Mouse (Mus musculus) macrophage (primary cell): ENCODE data around the gene Slc8a2. TPM values are rescaled to one million over a fixed set of nuclear protein-coding genes. Genes with fewer than 3 reads are reported as not detected.

Experiments used
- H3K27ac ChIP-seq: fragments of 350-480 bp; formaldehyde crosslinking; 2 replicates; pipeline ENCODE4 v1.9.0; 2021
- H3K36me3 ChIP-seq: fragments of 350-480 bp; formaldehyde crosslinking; 2 replicates; pipeline ENCODE4 v1.9.0; 2021; ENCODE audit errors: inconsistent target
- H3K4me3 ChIP-seq: fragments of 350-480 bp; formaldehyde crosslinking; 2 replicates; pipeline ENCODE4 v1.9.0; 2021; ENCODE audit errors: inconsistent target
- H3K79me2 ChIP-seq: fragments of 350-480 bp; formaldehyde crosslinking; 2 replicates; pipeline ENCODE4 v1.9.0; 2021; ENCODE audit errors: inconsistent target
- WGBS: methylation state at CpG from one replicate; pipeline ENCODE4 v1.1.7; 2026; ENCODE audit warnings: inconsistent platforms; ENCODE audit not compliant: missing documents; 5-methylcytosine and 5-hydroxymethylcytosine counted together
- polyA plus RNA-seq: library from polyadenylated mRNA; stranded (reverse); fragments of 250-400 nt; gene quantifications from 3 replicates; pipeline ENCODE4 v1.2.4, GENCODE M21; 2018; ENCODE audit warnings: inconsistent platforms

Slc8a2 gene
- polyA plus RNA-seq, 1 experiment from 2014 or later, result not detected

DNA sequence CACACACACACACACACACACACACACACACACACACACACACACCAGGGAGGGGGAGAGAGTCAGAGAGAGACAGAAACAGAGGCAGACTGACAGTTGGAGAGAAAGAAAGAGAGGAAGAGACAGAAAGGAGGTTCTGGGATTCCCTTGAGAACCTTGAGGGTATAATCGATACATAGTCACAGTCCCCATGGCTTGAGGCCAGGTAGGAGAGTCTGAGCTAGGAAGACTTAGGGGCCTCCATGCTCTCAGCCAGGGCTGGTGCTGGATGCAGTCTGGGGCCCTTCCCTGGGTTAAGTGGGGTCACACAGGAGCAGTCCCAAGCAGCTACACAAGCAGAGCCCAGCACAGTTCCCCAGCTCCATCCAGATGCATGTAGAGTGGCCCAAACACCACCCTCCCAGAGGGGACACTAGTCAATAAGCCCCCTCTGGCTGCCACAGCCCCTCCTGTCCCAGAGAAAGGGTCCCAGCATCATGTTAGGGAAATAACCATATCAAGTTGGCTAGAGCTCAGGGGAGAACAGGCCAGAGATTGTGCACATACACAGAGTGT is 43.0 kb downstream of the Slc8a2 start:
- 62% methylated on average over 1 of the region's 1 CpGs for WGBS
- Histone ChIP-seq H3K36me3 (no peaks in the 10 kb centered on the region), H3K27ac (no peak overlapping the region), H3K4me3 (no peak overlapping the region), H3K79me2 (no peaks in the 10 kb centered on the region)

DNA sequence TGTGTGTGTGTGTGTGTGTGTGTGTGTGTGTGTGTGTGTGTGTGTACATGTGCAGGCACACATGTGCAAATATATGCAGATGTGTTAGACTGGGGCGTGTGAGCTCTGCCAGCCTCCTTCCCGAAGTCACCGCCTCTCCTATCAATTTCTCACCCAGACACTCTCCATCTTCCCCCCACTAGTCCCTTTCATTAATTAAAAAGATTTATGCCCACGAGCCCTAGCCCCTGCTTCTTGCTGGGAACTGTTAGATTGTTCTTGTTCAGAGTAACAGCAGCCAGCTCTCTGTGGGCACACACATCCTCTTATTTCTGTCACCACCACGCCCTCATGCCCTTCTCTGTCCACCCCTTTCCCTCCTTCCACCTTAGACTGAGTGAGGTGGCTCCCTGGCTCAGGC is 43.5 kb downstream of the Slc8a2 start:
- Histone ChIP-seq H3K4me3 (no peak overlapping the region), H3K27ac (no peak overlapping the region), H3K36me3 (no peaks in the 10 kb centered on the region), H3K79me2 (no peaks in the 10 kb centered on the region)
- 38% methylated on average over 5 of the region's 5 CpGs for WGBS

DNA sequence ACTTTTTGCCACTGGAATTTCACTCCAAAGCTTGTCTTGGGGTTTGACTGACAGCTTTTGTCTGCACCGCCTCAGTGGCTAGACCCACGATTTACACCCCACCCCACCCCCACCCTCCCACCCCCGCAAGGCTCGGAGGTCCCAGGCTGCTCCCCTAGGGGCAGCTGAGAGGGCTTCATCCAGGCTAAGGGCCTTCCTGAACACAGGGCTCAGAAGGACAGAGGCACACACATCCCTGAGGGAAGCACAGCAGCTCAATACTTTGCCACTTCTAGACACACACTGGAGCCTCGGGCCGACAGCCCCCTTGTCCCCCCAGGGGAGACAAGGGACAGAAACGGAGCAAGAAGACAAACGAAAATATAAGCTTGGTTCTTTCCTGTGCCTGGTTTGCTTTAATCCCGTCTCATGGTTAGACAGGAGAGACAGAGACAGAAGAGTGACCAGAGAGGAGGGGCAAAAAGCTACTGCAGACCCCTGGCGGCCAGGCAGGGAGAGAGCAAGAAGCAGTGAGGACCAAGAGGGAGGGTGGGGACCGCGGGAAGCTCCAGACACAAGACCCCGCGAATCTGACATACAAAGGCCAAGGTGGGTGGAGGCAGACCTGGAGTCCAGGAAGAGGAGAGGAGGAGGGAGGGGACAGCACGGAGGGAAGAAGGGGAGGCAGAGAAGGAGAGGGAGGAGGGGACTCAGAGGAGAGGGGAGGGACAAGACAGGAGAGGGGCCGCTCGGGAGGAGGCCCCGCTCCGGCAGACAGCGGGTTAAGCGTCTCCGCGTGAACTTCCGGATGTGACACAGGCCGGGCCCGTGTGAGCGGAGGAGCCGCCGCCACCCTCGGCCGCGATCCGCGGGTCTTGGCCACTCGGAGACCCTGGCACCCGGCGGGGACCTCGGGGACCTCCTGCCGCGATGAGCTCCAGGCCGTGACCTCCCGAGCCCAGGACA is 45.2 kb downstream of the Slc8a2 start, which contains the start of gene Meis3:
TSS of gene Meis3 (plus strand) at position 494 of the 945 bp plus-strand sequence.
- 2% methylated on average over 42 of the region's 42 CpGs for WGBS
- no peaks in the 10 kb centered on the region for H3K36me3 ChIP-seq
- peak within 1 kb of the TSS; percentile 28 for H3K4me3 ChIP-seq
- no peak within 1 kb of the TSS for H3K27ac ChIP-seq
- no peaks in the 10 kb centered on the region for H3K79me2 ChIP-seq

DNA sequence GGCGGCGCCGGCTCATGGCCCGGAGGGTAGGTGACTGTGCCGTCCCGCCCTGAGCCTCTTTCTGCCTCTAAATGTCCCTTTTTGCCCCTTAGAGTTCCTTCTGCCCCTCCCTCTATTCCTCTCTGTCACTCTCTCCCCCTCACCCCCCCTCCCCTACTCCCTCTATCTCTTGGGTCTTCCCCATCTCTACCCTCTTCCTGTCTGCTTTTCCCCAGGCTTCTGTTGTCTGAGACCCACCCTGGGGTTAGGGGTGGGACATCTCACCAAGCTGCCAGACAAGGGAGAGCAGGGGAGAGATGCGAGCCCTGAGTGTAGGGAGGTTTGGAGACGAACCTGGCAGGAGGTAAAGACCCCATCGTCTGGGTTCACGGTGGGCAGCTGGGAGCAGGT is 45.9 kb downstream of the Slc8a2 start:
- Histone ChIP-seq H3K4me3 (peak overlapping the region; percentile 28), H3K79me2 (no peaks in the 10 kb centered on the region), H3K36me3 (no peaks in the 10 kb centered on the region), H3K27ac (no peak overlapping the region)
- WGBS, result 6% methylated on average over 10 of the region's 10 CpGs

DNA sequence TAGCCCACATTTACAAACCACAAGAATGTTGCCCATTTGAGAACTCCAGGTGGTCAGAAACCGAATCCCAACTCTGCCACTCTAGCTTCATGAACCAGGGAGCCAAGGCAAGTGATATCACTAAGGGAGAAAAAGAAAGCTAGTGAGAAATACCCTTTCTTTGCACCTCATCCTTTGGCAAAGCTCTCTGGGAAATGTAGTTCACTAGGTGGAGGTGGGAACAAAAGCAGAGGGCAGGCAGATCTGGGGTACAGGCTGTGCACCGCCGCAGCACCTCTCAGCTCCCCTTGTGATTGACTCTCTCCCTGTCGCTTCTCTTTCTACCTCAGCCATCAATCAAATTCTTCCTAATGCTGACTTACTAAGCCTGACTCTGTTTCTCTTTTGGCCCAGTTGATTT is 48.5 kb downstream of the Slc8a2 start:
- Histone ChIP-seq H3K27ac (no peak overlapping the region), H3K79me2 (no peaks in the 10 kb centered on the region), H3K36me3 (no peaks in the 10 kb centered on the region), H3K4me3 (no peak overlapping the region)
- 40% methylated on average over 4 of the region's 4 CpGs for WGBS

DNA sequence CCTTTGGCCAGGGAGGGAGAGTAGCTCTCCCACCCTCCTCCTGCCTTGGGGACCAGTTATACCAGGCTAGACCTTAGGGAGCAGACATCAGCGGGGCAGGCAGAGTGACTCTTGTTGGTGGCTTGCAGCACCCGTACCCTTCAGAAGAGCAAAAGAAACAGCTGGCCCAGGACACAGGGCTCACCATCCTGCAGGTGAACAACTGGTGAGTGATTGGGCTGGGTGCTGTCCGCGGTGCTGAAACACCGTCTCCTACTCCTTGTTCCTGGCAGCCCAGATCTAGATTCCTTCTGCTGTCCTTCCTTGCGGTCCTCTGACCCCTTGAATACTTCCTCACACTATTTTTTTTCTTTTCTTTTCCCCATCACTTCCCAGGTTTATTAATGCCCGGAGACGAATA is 54.0 kb downstream of the Slc8a2 start:
- WGBS, result 29% methylated on average over 8 of the region's 8 CpGs
- Histone ChIP-seq H3K27ac (no peak overlapping the region), H3K79me2 (no peaks in the 10 kb centered on the region), H3K36me3 (no peaks in the 10 kb centered on the region), H3K4me3 (no peak overlapping the region)

DNA sequence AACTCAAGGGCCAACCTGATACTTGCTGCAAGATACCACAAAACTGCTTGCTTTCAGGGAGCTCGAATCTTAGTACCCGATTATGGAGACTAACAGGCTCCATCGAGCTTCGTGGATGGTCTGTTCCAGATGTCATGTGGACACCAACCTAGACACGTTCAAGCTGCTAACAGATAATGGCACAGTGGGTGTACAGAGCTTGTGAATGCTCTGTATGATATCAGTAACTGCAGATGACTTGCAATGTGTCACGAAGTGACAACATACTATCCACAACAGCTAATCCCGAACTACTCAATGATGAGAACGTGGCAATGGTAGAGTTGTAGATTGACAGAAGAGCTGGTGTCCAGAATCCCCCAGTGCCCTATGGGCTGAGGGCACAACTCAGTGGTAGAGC is 57.9 kb downstream of the Slc8a2 start:
- 85% methylated on average over 8 of the region's 8 CpGs for WGBS
- H3K27ac ChIP-seq, result no peak overlapping the region
- H3K79me2 ChIP-seq, result no peaks in the 10 kb centered on the region
- no peaks in the 10 kb centered on the region for H3K36me3 ChIP-seq
- no peak overlapping the region for H3K4me3 ChIP-seq

DNA sequence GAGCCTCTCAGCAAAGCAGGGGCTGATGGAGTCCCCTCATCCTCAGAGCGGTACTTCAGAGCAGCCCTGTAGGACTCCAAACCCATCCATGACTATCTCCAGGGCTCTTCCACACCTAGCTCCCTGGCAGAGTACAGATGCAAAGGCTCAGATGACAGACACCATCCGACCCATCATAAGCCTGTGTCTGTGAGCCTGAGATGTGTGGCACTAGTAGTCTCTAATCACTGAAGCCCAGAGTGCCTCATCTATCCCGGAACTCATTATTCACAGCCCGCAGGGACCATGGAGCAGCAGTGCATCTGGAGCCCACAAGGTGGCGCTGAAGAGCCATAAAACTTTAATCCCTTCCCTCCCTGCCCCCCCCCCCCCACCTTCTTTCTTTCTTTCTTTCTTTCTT is 62.7 kb downstream of the Slc8a2 start:
- H3K4me3 ChIP-seq, result no peak overlapping the region
- H3K79me2 ChIP-seq, result no peaks in the 10 kb centered on the region
- no peak overlapping the region for H3K27ac ChIP-seq
- 17% methylated on average over 5 of the region's 5 CpGs for WGBS
- peaks cover 15% of the 10 kb centered on the region; the same call in 1 of the 2 replicates for H3K36me3 ChIP-seq

DNA sequence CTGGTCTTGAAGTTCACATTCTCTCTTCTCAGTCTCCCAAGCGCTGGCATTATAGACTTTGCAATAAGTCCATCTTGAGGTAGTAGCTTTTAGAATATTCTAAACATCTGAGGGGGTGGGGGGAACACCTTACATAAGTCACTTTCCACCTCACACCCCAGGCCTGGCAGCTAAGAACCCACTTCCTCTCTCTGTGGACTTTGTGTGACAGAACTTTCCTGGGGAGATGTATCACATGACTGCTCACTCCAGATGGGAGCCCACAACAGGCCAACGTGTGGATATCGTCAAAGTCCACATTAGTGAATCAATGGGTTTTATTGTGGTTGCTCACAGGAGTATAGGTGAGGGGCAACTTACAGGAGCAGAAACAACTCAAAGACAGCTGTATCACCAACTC is 64.1 kb downstream of the Slc8a2 start:
- Histone ChIP-seq H3K4me3 (no peak overlapping the region), H3K79me2 (no peaks in the 10 kb centered on the region), H3K36me3 (peaks cover 28% of the 10 kb centered on the region), H3K27ac (peak overlapping the region; percentile 67)
- 9% methylated on average over 3 of the region's 3 CpGs for WGBS

DNA sequence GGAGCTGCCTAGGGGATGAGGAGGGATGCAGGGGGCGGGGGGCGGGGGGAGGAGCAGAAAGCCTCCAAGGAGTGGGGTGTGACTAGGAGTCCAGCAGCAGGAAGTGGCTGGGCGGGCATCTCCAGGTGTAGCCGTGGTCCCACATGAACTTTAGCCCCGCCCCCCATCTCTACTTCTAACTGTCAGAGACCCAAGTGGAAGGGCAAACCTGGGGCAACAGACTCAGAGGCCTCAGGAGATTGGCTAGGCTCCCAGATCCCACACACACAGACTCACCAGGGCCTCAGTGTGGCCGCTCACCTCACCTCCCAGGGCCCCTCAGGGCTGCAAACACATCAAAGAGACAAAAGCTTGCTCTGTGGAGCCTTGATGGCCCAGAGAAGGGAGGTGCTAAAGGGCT is 67.0 kb downstream of the Slc8a2 start:
- Histone ChIP-seq H3K36me3 (peaks cover 57% of the 10 kb centered on the region), H3K4me3 (no peak overlapping the region), H3K79me2 (no peaks in the 10 kb centered on the region), H3K27ac (no peak overlapping the region)
- 83% methylated on average over 6 of the region's 6 CpGs for WGBS

DNA sequence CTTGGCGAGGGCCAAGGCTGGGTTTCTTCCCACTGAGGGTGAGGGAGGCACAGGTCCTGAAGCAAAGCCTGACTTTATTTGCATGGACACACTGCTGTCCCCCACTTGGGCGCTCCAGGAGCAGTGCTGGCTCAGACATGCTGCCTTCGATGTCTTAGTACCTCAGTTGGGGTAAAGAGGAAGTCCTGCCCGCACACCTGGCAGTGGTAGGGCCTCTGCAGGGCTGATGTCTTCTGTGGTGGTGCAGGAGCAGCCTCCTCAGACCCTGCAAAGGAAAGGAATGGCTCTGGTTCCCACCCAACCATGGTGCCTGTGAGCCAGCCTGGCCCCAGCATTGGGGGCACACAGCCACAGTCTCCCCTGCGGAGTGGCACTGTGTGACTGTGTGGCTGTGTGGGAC is 67.5 kb downstream of the Slc8a2 start:
- Histone ChIP-seq H3K79me2 (no peaks in the 10 kb centered on the region), H3K36me3 (peaks cover 62% of the 10 kb centered on the region), H3K4me3 (no peak overlapping the region), H3K27ac (no peak overlapping the region)
- 65% methylated on average over 4 of the region's 5 CpGs for WGBS

DNA sequence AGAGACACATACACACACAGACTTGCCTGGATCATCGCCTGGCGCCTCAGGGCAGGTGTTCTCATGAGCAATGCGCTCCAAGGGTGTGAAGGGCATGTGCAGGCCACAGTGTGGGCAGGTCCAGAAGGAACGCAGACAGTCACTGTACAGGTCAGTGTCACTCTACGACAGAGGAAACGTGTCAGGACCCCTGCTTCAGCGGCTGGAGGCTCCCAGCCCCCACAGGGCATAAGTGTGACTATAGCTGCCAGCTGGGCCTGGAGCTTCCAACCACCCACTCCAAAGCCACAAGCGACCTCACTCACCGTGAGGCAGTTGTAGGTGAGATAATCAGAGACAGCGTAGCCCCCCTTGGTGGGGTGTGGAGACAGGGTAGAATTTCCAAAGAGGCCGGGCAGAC is 68.9 kb downstream of the Slc8a2 start:
- H3K4me3 ChIP-seq, result no peak overlapping the region
- 89% methylated on average over 11 of the region's 11 CpGs for WGBS
- no peak overlapping the region for H3K27ac ChIP-seq
- H3K79me2 ChIP-seq, result no peaks in the 10 kb centered on the region
- H3K36me3 ChIP-seq, result peaks cover 76% of the 10 kb centered on the region

DNA sequence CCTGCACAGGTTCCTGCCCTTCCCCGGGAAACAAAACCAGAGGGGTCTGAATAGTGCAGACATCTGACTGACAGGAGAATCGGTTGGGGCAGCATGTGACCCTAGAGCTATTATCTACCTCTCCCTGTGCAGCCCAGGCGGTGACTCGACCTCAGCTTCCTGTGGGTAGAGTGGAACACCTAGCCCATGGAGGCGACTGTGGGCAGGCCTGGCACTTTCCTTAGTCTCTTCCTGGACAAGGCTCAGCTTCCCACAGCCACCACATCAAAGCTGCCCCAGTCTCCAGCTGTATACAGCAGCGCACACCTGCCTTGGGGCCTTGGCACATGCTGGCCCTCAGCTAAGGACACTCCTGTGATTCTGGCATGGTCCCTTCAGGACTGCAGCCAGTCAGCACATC is 71.5 kb downstream of the Slc8a2 start:
- Histone ChIP-seq H3K36me3 (peaks cover 79% of the 10 kb centered on the region), H3K79me2 (no peaks in the 10 kb centered on the region), H3K4me3 (no peak overlapping the region), H3K27ac (no peak overlapping the region)
- 47% methylated on average over 6 of the region's 6 CpGs for WGBS

DNA sequence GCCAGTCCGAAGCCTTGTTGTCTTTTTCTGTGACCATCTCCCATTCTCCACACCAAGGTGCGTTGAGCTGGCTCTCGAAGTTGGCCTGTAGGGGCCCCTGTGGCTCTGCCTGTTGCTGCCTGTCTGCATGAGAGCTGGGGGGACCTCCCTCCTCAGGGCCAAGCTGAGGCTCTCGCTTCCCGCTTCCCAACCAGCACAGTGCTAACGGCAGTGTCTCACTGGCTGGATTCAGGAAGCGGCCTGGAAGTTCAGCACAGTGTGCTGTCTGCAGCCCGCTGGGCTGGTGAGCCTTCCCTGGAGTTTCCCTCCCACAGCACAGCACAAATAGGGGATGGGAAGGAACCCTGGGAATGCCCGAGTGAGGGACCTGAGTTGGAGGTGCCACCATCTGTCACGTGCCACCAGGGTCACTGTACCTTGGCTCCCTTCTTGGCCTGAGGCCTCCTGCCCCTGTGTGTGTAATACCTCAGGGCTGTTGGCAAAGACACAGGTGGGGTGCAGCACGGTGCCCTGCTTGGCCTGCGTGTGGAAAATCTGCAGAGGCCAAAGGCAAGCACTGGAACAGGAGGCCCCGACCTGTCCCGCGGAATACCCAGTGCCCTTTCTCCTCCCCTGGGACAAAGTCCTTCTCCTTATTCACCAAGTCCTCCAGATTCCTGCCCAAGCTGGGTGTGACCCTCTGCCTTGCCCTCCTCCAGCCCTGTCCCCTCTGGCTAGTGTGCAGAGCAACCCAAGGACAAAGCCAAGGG is 73.3 kb downstream of the Slc8a2 start:
- H3K4me3 ChIP-seq, result no peak overlapping the region
- H3K27ac ChIP-seq, result no peak overlapping the region
- WGBS, result 90% methylated on average over 15 of the region's 15 CpGs
- peaks cover 61% of the 10 kb centered on the region for H3K36me3 ChIP-seq
- H3K79me2 ChIP-seq, result no peaks in the 10 kb centered on the region

DNA sequence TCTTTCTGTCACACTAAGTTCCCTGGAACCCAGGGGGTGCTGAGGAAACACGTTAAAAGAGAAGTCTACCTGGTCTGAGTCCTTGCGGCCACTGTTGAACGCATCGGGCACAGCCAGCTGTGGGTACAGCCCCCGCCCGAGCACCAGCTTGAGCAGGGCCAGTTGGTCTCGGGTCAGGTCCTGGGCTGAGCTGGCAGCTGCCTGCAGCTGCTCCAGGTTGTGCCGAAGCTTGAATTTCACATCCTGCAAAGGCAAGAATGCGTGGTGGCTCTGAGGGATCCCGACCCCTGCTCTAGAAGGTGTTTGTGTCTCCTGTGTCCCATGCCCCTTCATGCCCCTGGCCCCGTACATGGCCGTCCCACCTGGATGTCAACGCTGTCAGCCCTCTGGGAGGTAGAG is 73.9 kb downstream of the Slc8a2 start:
- Histone ChIP-seq H3K36me3 (peaks cover 56% of the 10 kb centered on the region), H3K4me3 (no peak overlapping the region), H3K79me2 (no peaks in the 10 kb centered on the region), H3K27ac (no peak overlapping the region)
- WGBS, result 95% methylated on average over 13 of the region's 13 CpGs
